Mouse (Mus musculus) ES-E14 (cell line): ENCODE results near the gene Slc6a5.

ENCODE experiments used
- HCFC1 ChIP-seq: IDR thresholded peaks from 2 replicates; pipeline ENCODE4 v1.6.1; 2012; ENCODE audit warnings: low read length, inconsistent platforms, borderline replicate concordance; ENCODE audit not compliant: insufficient read depth
- ZC3H11A ChIP-seq: IDR thresholded peaks from 2 replicates; pipeline ENCODE4 v1.6.1; 2012; ENCODE audit warnings: low read depth, mild to moderate bottlenecking, inconsistent platforms, low read length, borderline replicate concordance
- ZNF384 ChIP-seq: IDR thresholded peaks from 2 replicates; pipeline ENCODE4 v1.6.1; 2012; ENCODE audit warnings: low read depth, low read length, inconsistent platforms

DNA sequence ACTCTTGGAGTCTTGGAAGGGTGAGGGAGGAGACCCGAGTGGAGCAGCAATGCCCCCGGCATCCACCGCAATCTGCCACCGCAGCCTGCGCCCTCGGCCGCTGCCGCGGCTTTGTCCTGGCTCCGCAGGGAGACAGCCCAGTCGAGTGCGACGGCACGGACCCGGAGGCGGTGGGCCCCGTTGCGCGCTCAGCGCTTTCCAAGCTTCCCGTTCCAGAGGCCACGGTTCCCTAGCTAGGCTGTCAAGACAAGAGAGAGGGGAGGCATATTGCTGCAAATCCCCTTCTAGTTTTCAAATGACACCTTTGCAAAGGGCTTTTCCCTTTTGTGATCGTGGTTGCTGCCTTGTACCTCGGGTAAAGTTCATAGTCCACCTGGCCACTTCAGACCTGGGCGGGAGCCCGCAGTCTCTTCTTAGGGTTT lies 945 bp upstream of the Slc6a5 start:
- TF ChIP-seq ZC3H11A (no peak), HCFC1 (no peak), ZNF384 (no peak)
